Mouse (Mus musculus) G1E (cell line): Measurements from ENCODE around the gene Hist1h2ad.

Experiments used
- CTCF ChIP-seq: IDR thresholded peaks from 2 replicates; pipeline ENCODE4 v1.5.1; 2012; ENCODE audit warnings: low read depth, low read length, inconsistent platforms, mixed read lengths
- GATA1 ChIP-seq: IDR thresholded peaks from 2 replicates; pipeline ENCODE4 v1.6.1; 2012; ENCODE audit warnings: borderline replicate concordance, low read length, inconsistent platforms, mixed read lengths
- POLR2AphosphoS5 ChIP-seq: IDR thresholded peaks from 2 replicates; pipeline ENCODE4 v1.6.1; 2012; ENCODE audit warnings: low read depth, low read length, inconsistent platforms; ENCODE audit not compliant: insufficient replicate concordance

GRCm38 (mm10) chr13:23603182-23603699, 29.1 kb downstream of the Hist1h2ad start:
- TF ChIP-seq GATA1, result no peak
- TF ChIP-seq POLR2AphosphoS5, result no peak
- no peak for TF ChIP-seq CTCF
